Mouse (Mus musculus): ENCODE measurements around the gene Agpat3. TPM values are rescaled to one million over a fixed set of nuclear protein-coding genes. Genes with fewer than 3 reads are reported as not detected.

The Agpat3 gene
- total and polyA plus RNA-seq, 3 experiments = 0.07 TPM; not detected in 2

DNA sequence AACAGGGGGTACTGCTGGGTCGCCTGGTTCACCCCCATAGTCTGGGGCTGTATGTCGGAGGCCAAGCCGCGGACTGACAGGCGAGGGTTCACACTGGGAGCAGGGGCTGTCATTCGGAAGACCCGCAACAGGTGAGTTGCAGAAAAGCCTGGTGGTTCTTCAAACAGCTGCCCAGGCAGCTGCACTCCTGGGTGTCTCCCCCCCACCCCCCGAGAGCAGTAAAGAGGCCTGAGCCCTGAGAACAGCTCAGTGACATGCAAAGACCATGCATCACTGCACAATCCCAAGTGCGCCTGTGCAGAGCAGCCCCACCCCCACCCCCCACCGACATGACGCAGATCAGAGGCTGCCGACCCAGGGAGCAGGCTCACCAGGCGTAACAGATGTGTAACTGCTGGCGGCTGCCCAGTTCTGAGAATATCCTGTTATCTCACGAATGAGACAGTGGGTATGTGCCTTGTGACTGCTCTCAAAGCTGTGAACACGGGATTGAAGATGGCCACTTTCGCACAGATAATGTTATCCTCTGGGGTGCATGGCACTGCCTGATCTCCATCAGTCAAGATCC lies 46.9 kb upstream of the Agpat3 start (continued):
- TF ChIP-seq POLR2AphosphoS2 (IDR thresholded peaks at IDR 0.05; ENCODE audit: low read length) = peak; percentile 51; the same call in 1 of the 2 replicates
- TF ChIP-seq RCOR1 (IDR thresholded peaks at IDR 0.05; ENCODE audit: low read depth, low read length) = 0 out of 2 replicates have a peak, but pooled peaks have one; percentile 30
- no peak for TF ChIP-seq JUND (IDR thresholded peaks at IDR 0.05; ENCODE audit: low read depth, low read length)

DNA sequence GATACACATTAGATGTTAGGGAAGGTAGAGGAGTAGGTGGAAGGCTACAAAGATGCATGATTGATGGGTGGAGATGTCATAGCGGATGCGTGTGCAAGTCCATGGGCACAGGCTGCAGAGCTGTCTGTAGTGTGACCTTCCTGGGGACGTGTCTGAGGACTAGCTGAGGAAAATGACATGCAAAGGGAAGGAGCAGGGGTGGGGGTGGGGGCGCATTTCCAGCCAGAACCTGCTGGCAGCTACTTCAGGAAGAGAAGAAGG lies 44.3 kb upstream of the Agpat3 start:
- no peak overlapping the region for H3K27ac ChIP-seq (ENCODE audit: control insufficient read depth, low read depth, low read length)
- peaks cover 3 to 6% of the 10 kb centered on the region in 2 experiments; a peak in 3 of 4 replicates for H3K36me3 ChIP-seq (ENCODE audit: control insufficient read depth in 1 of 2, insufficient read depth in 2 of 2, low read length in 2 of 2)
- no peak for DNase-seq (ENCODE audit: low read depth, low spot score)
- H3K9me3 ChIP-seq (replicated peaks; ENCODE audit: insufficient read depth, low read length) = no peaks in the 10 kb centered on the region
- TF ChIP-seq MAZ (IDR thresholded peaks at IDR 0.05; ENCODE audit: low read depth, low read length) = no peak
- TF ChIP-seq CTCF (IDR thresholded peaks at IDR 0.05 in 2 of 3, conservative IDR thresholded peaks at IDR 0.05 in 1 of 3; ENCODE audit: control insufficient read depth in 1 of 3, insufficient read depth in 1 of 3, low read depth in 2 of 3, low read length in 3 of 3, poor library complexity in 1 of 3, severe bottlenecking in 1 of 3) = no peak
- TF ChIP-seq GATA1 (IDR thresholded peaks at IDR 0.05; ENCODE audit: low read depth, low read length) = no peak
- no peak for TF ChIP-seq USF1 (IDR thresholded peaks at IDR 0.05; ENCODE audit: low read depth, low read length)
- TF ChIP-seq RCOR1 (IDR thresholded peaks at IDR 0.05; ENCODE audit: low read depth, low read length) = no peak
- TF ChIP-seq SMC3 (IDR thresholded peaks at IDR 0.05; ENCODE audit: low read depth, low read length) = no peak
- H3K27me3 ChIP-seq (ENCODE audit: control insufficient read depth in 1 of 2, insufficient read depth in 2 of 2, low read length in 2 of 2) = no peaks in the 10 kb centered on the region
- H3K4me3 ChIP-seq (ENCODE audit: control insufficient read depth in 1 of 2, insufficient read depth in 1 of 2, low read depth in 2 of 2, low read length in 2 of 2) = no peak overlapping the region
- peaks cover 0 to 18% of the 10 kb centered on the region in 2 experiments; a peak in 2 of 4 replicates for H3K4me1 ChIP-seq (ENCODE audit: control insufficient read depth in 1 of 2, insufficient read depth in 2 of 2, low read length in 2 of 2)
- H3K79me2 ChIP-seq (ENCODE audit: control insufficient read depth, insufficient read depth, low read length, poor library complexity) = no peaks in the 10 kb centered on the region
- no peak overlapping the region for H3K9ac ChIP-seq (ENCODE audit: control insufficient read depth, low read depth, low read length, poor library complexity, severe bottlenecking)

DNA sequence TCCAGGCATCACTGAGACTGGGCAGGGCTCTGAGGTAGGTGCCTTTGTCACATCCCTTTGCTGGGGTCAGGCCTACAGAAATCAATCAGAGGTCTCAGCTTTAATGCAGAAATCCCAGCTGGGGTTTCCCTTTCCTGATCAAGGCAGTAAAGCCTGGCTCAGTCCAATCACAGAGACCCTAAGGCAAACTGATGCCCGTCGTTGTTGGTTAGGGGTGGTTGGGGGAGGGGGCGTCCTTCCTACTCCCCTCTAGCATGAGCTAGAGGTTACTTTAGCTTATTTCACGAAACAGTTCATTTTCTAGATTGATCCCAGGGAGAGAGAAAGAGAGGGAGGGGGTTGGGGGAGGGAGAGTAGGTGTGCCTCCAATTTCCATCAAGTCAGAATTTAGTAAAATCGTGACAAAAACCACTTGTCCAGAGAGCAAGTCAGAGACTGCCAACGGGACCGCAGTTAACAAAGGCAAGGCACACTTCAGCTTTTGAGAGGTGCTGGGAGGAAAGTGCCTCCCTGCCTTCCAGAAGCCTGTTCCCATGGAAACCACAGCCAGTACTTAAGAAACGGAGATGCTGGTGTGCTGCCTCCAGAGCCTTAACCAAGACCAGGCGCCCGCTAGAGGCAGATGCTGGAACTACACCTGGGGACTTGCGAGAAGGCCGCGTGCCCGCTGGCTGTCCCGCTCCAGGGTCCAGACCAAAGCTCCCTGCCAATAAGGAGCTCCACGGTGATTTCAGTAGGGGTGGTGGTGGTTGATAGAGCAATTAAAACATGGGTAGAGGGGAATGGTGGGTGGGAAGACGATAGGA lies 43.7 kb upstream of the Agpat3 start:
- Histone ChIP-seq H3K27me3 (ENCODE audit: control insufficient read depth in 1 of 2, insufficient read depth in 2 of 2, low read length in 2 of 2) (no peaks in the 10 kb centered on the region), H3K79me2 (ENCODE audit: control insufficient read depth, insufficient read depth, low read length, poor library complexity) (no peaks in the 10 kb centered on the region), H3K4me3 (ENCODE audit: control insufficient read depth in 1 of 2, insufficient read depth in 1 of 2, low read depth in 2 of 2, low read length in 2 of 2) (no peak overlapping the region), H3K9ac (ENCODE audit: control insufficient read depth, low read depth, low read length, poor library complexity, severe bottlenecking) (no peak overlapping the region), H3K27ac (ENCODE audit: control insufficient read depth, low read depth, low read length) (no peak overlapping the region), H3K4me1 (ENCODE audit: control insufficient read depth in 1 of 2, insufficient read depth in 2 of 2, low read length in 2 of 2) (peaks cover 0 to 18% of the 10 kb centered on the region in 2 experiments; a peak in 2 of 4 replicates), H3K36me3 (ENCODE audit: control insufficient read depth in 1 of 2, insufficient read depth in 2 of 2, low read length in 2 of 2) (peaks cover 3 to 6% of the 10 kb centered on the region in 2 experiments; a peak in 3 of 4 replicates), H3K9me3 (replicated peaks; ENCODE audit: insufficient read depth, low read length) (no peaks in the 10 kb centered on the region)
- TF ChIP-seq SMC3 (IDR thresholded peaks at IDR 0.05; ENCODE audit: low read depth, low read length) (peak; percentile 46), MYC (IDR thresholded peaks at IDR 0.05; ENCODE audit: low read depth, low read length) (0 out of 2 replicates have a peak, but pooled peaks have one; percentile 44), ZC3H11A (IDR thresholded peaks at IDR 0.05; ENCODE audit: low read depth, low read length) (peak; percentile 28; the same call in 1 of the 2 replicates), NELFE (IDR thresholded peaks at IDR 0.05; ENCODE audit: low read depth, low read length) (no peak), MAX (IDR thresholded peaks at IDR 0.05; ENCODE audit: low read length) (no peak; the same call in 1 of the 2 replicates), CTCF (IDR thresholded peaks at IDR 0.05 in 2 of 3, conservative IDR thresholded peaks at IDR 0.05 in 1 of 3; ENCODE audit: control insufficient read depth in 1 of 3, insufficient read depth in 1 of 3, low read depth in 2 of 3, low read length in 3 of 3, poor library complexity in 1 of 3, severe bottlenecking in 1 of 3) (peak; percentile 80 to 93 (median 90)), RAD21 (IDR thresholded peaks at IDR 0.05; ENCODE audit: low read depth, low read length) (peak; percentile 54), POLR2AphosphoS5 (IDR thresholded peaks at IDR 0.05; ENCODE audit: borderline replicate concordance, low read depth, low read length) (no peak)
- DNase-seq (ENCODE audit: low read depth, low spot score) = peak; percentile 92

Measured in MEL (cell line).